Mouse (Mus musculus) heart, embryonic 14.5 days (tissue): ENCODE measurements at regions not wholly inside any gene's neighbourhood (a gene's known extent, or its start where the extent isn't known, plus 50 kb on each side); places are given as distances from the start of the nearest gene placed in this dataset.

ENCODE experiments used
- ATAC-seq: fragments of 200-750 bp; cut with Nextera tagmentation; 2 replicates; pipeline ENCODE4 v1.8.0; 2017; ENCODE audit warnings: low read depth, moderate TSS enrichment; ENCODE audit not compliant: insufficient number of reproducible peaks, insufficient read depth, low FRiP score
- H3K27ac ChIP-seq, 2 experiments: fragments of 200-500 bp in 1 of 2; fragments of 300-500 bp in 1 of 2; sonication (generic) in 1 of 2; replicated peaks in 1 of 2; 2 replicates each; pipeline ENCODE4 v1.5.1; 2012 to 2014; ENCODE audit warnings: low read depth in 2 of 2, low read length in 2 of 2, control low read depth in 1 of 2, mild to moderate bottlenecking in 1 of 2, mixed read lengths in 1 of 2; ENCODE audit not compliant: control insufficient read depth in 1 of 2, insufficient read depth in 1 of 2
- H3K27me3 ChIP-seq: fragments of 300-500 bp; sonication (generic); 2 replicates; pipeline ENCODE4 v1.6.1; 2014; ENCODE audit warnings: mild to moderate bottlenecking, low read length, control low read depth; ENCODE audit not compliant: control insufficient read depth, insufficient read depth
- H3K36me3 ChIP-seq: fragments of 300-500 bp; sonication (generic); 2 replicates; pipeline ENCODE4 v1.6.1; 2014; ENCODE audit warnings: mild to moderate bottlenecking, control low read depth, low read length, mixed read lengths; ENCODE audit not compliant: control insufficient read depth, insufficient read depth
- H3K4me1 ChIP-seq, 2 experiments: fragments of 200-500 bp in 1 of 2; fragments of 300-500 bp in 1 of 2; sonication (generic) in 1 of 2; 2 replicates each; pipeline ENCODE4 v1.6.1; 2012 to 2014; ENCODE audit warnings: low read length in 2 of 2, control low read depth in 1 of 2, mixed read lengths in 1 of 2; ENCODE audit not compliant: control insufficient read depth in 2 of 2, insufficient read depth in 2 of 2
- H3K4me2 ChIP-seq: fragments of 300-500 bp; sonication (generic); 2 replicates; pipeline ENCODE4 v1.6.1; 2014; ENCODE audit warnings: mild to moderate bottlenecking, low read length
- H3K4me3 ChIP-seq, 2 experiments: fragments of 200-500 bp in 1 of 2; fragments of 300-500 bp in 1 of 2; sonication (generic) in 1 of 2; 2 replicates each; pipeline ENCODE4 v1.5.1; 2012 to 2014; ENCODE audit warnings: low read length in 2 of 2, mild to moderate bottlenecking in 2 of 2, control low read depth in 1 of 2, low read depth in 1 of 2, moderate library complexity in 1 of 2; ENCODE audit not compliant: control insufficient read depth in 1 of 2, insufficient read depth in 1 of 2
- H3K9ac ChIP-seq: fragments of 300-500 bp; sonication (generic); 2 replicates; pipeline ENCODE4 v1.6.1; 2014; ENCODE audit warnings: mild to moderate bottlenecking, low read length
- H3K9me3 ChIP-seq: fragments of 300-500 bp; sonication (generic); 2 replicates; pipeline ENCODE4 v1.6.1; 2016; ENCODE audit warnings: low read length, control low read depth; ENCODE audit not compliant: control insufficient read depth
- WGBS: fragments of 180-500 bp; shearing (Covaris S2); extraction: QIAGEN DNeasy Blood & Tissue Kit; methylation state at CpG from one replicate; pipeline ENCODE4 v1.1.7; 2014; 5-methylcytosine and 5-hydroxymethylcytosine counted together

DNA sequence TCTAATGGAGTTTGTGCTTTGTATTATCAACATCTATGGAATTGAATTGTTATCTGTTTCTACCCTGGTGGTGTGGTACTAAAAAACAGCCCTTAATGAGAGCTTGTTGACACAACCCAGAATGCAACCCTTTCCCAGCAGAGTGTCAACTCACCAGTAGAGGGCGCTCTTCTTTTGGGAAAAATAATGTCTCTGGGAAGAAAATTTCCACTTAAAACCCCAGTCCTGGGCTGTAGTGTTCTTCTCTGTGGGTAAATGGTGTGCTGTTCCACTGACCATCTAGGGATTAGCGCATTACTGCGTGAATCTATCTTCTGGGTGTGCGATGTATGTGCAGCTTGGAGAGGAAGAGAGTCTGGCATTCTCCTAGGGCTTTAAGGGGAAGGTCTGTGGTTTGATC lies 106.5 kb upstream of the Slc30a5 start:
- Histone ChIP-seq H3K27ac (no peak overlapping the region), H3K4me2 (no peak overlapping the region), H3K4me1 (peaks cover 4 to 6% of the 10 kb centered on the region in 2 experiments; a peak in 2 of 4 replicates), H3K9me3 (no peaks in the 10 kb centered on the region), H3K36me3 (no peaks in the 10 kb centered on the region), H3K27me3 (no peaks in the 10 kb centered on the region), H3K9ac (no peak overlapping the region), H3K4me3 (no peak overlapping the region)
- WGBS, result 51% methylated on average over 4 of the region's 4 CpGs
- no peak for ATAC-seq

GRCm38 (mm10) chr13:100933265-100933664 lies 100.0 kb upstream of the Slc30a5 start:
- ATAC-seq, result no peak
- H3K27ac ChIP-seq, result no peak overlapping the region
- no peak overlapping the region for H3K9ac ChIP-seq
- 0 out of 4 replicates have a peak, but pooled peaks cover 0 to 2% of the 10 kb centered on the region in 2 experiments for H3K4me1 ChIP-seq
- H3K4me2 ChIP-seq, result no peak overlapping the region
- no peaks in the 10 kb centered on the region for H3K9me3 ChIP-seq
- no peaks in the 10 kb centered on the region for H3K36me3 ChIP-seq
- H3K4me3 ChIP-seq, result no peak overlapping the region
- H3K27me3 ChIP-seq, result no peaks in the 10 kb centered on the region
- WGBS, result 43% methylated on average over 8 of the region's 8 CpGs

GRCm38 (mm10) chr13:100899566-100899965 lies 66.3 kb upstream of the Slc30a5 start:
- ATAC-seq, result no peak
- WGBS, result 79% methylated on average over 2 of the region's 2 CpGs
- no peak overlapping the region for H3K27ac ChIP-seq
- no peak overlapping the region for H3K9ac ChIP-seq
- no peaks in the 10 kb centered on the region for H3K36me3 ChIP-seq
- H3K4me3 ChIP-seq, result no peak overlapping the region
- H3K9me3 ChIP-seq, result no peaks in the 10 kb centered on the region
- no peaks in the 10 kb centered on the region for H3K4me1 ChIP-seq
- H3K27me3 ChIP-seq, result no peaks in the 10 kb centered on the region
- H3K4me2 ChIP-seq, result no peak overlapping the region

DNA sequence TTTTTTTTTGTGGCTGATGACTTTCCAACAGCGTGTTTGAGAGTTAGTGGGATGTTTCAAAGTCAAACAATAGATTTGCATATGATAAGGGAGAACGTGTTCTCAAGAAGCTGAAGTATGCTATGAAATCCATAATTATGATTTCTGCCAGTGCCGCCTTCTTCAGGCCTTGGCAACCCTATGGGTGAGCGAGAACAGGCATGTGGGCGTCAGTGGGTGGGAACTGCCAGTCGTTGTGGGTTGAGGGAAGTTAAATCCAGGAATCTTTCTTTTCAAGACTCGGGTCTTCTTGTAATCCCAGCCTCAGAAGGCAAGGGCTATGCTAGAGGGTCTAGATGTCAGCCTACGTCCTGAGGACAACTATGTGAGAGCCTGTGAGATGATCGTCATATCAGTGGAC lies 60.6 kb upstream of the Slc30a5 start:
- 82% methylated on average over 9 of the region's 9 CpGs for WGBS
- no peak for ATAC-seq
- no peak overlapping the region for H3K9ac ChIP-seq
- H3K27ac ChIP-seq, result no peak overlapping the region
- no peaks in the 10 kb centered on the region for H3K9me3 ChIP-seq
- no peaks in the 10 kb centered on the region for H3K4me1 ChIP-seq
- H3K4me3 ChIP-seq, result no peak overlapping the region
- H3K36me3 ChIP-seq, result no peaks in the 10 kb centered on the region
- no peaks in the 10 kb centered on the region for H3K27me3 ChIP-seq
- no peak overlapping the region for H3K4me2 ChIP-seq

DNA sequence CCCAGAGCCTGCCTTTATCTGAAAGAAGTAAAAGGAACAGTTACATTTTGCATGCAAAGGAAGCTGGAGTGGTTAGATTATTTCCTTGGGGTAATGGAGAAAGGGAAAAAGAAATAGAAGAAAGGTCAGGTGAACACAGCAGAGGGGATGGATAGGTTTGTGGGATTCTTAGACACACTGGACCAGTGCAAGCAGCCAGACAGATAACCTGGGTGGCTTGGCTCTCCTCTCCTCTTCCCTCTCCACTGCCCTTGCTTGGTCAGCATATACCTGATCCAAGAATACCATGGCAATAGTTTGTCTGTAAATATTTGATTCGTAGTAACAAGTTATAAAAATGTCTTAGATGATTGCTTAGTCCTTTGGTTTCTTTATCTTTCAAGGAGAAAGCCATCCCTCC lies 59.9 kb upstream of the Slc30a5 start:
- no peak overlapping the region for H3K4me3 ChIP-seq
- H3K4me2 ChIP-seq, result no peak overlapping the region
- 56% methylated on average over 1 of the region's 1 CpGs for WGBS

DNA sequence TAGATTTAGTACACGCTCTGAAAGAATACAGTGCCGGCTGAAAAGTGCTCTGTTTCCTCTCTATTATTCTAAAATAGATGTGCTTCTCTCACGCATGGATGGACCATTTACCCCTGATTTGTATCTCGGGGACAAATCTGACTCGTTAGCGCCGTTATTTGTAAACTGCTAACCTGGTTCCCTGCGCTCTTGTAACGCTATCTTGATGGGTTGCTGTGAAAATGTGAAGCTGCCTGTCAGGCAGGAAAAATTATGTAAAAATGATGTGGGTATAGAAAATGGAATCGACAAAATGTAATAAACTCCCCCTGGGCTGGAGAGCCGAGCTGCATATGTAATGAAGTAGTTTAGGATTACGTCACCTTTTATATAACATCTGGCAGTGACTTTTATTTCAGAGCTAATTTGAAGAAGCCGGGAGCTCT lies 59.4 kb upstream of the Slc30a5 start:
- H3K27ac ChIP-seq, result no peak overlapping the region
- H3K4me3 ChIP-seq, result no peak overlapping the region
- ATAC-seq, result no peak
- H3K27me3 ChIP-seq, result no peaks in the 10 kb centered on the region
- no peaks in the 10 kb centered on the region for H3K9me3 ChIP-seq
- peak overlapping the region; percentile 37 for H3K4me2 ChIP-seq
- H3K36me3 ChIP-seq, result no peaks in the 10 kb centered on the region
- WGBS, result 51% methylated on average over 13 of the region's 13 CpGs
- H3K9ac ChIP-seq, result no peak overlapping the region
- H3K4me1 ChIP-seq, result no peaks in the 10 kb centered on the region

More for the DNA sequence above, 59.9 kb upstream of the Slc30a5 start:
- no peaks in the 10 kb centered on the region for H3K4me1 ChIP-seq
- no peak overlapping the region for H3K9ac ChIP-seq
- no peaks in the 10 kb centered on the region for H3K27me3 ChIP-seq
- no peaks in the 10 kb centered on the region for H3K9me3 ChIP-seq
- no peaks in the 10 kb centered on the region for H3K36me3 ChIP-seq
- ATAC-seq, result no peak
- H3K27ac ChIP-seq, result no peak overlapping the region

GRCm38 (mm10) chr13:100892204-100892603 lies 59.0 kb upstream of the Slc30a5 start:
- no peak for ATAC-seq
- Histone ChIP-seq H3K4me3 (no peak overlapping the region), H3K36me3 (no peaks in the 10 kb centered on the region), H3K4me2 (peak overlapping the region; percentile 37), H3K9me3 (no peaks in the 10 kb centered on the region), H3K27me3 (no peaks in the 10 kb centered on the region), H3K27ac (no peak overlapping the region), H3K9ac (no peak overlapping the region), H3K4me1 (no peaks in the 10 kb centered on the region)
- WGBS, result 18% methylated on average over 13 of the region's 13 CpGs

DNA sequence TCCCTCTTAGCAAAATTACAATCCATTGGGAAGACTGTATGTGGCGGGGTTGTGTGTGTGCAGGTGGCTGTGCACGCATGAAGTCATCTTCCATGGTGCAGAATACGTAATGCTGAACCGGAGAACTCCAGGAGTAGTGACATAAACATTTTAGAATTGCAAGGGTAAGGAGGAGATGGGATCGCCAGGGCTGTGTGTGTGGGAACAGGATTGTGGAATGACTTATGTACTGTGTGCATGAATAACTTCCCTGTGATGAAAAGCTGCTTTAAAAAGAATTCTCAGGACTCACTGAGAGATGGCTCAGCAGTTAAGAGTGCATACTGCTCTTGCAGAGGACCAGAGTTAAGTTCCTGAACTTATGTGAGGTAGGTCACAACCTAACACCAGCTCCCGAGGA lies 57.2 kb upstream of the Slc30a5 start:
- no peak overlapping the region for H3K27ac ChIP-seq
- no peaks in the 10 kb centered on the region for H3K36me3 ChIP-seq
- no peak overlapping the region for H3K4me3 ChIP-seq
- H3K4me2 ChIP-seq, result no peak overlapping the region
- no peaks in the 10 kb centered on the region for H3K9me3 ChIP-seq
- no peaks in the 10 kb centered on the region for H3K4me1 ChIP-seq
- no peaks in the 10 kb centered on the region for H3K27me3 ChIP-seq
- H3K9ac ChIP-seq, result no peak overlapping the region
- ATAC-seq, result no peak
- WGBS, result 81% methylated on average over 6 of the region's 6 CpGs
